Mouse (Mus musculus): ENCODE measurements at regions not wholly inside any gene's neighbourhood (a gene's known extent, or its start where the extent isn't known, plus 50 kb on each side); places are given as distances from the start of the nearest gene placed in this dataset.
A peak's percentile ranks its signal among the peaks of the same experiment; 100 is the strongest.

GRCm38 (mm10) chr11:40624126-40624778, 70.8 kb downstream of the Mat2b start:
- DNase-seq = no peak

- no peak for DNase-seq
Measured at GRCm38 (mm10) chr11:40620036-40620435, 75.0 kb downstream of the Mat2b start.

- DNase-seq = no peak
Measured at GRCm38 (mm10) chr11:40603008-40603407, 92.0 kb downstream of the Mat2b start.

GRCm38 (mm10) chr11:40601572-40601909, 93.5 kb downstream of the Mat2b start:
- DNase-seq = peak in 1 of 2 experiments; percentile 3

GRCm38 (mm10) chr11:40600773-40601571, 94.0 kb downstream of the Mat2b start:
- no peak for DNase-seq

- no peak for DNase-seq
Measured at GRCm38 (mm10) chr11:40599956-40600772, 94.8 kb downstream of the Mat2b start.

GRCm38 (mm10) chr11:40596347-40596746, 98.7 kb downstream of the Mat2b start:
- no peak for DNase-seq

GRCm38 (mm10) chr11:40592056-40592455, 102.9 kb downstream of the Mat2b start:
- DNase-seq = no peak

- no peak for DNase-seq
Measured at GRCm38 (mm10) chr11:40573758-40574139, 121.3 kb downstream of the Mat2b start.

GRCm38 (mm10) chr11:40572953-40573757, 121.8 kb downstream of the Mat2b start:
- DNase-seq = no peak

GRCm38 (mm10) chr11:40562866-40563265, 132.1 kb downstream of the Mat2b start:
- DNase-seq = no peak

GRCm38 (mm10) chr11:40561983-40562382, 133.0 kb downstream of the Mat2b start:
- DNase-seq = no peak

- no peak for DNase-seq
Measured at GRCm38 (mm10) chr11:40561400-40561799, 133.6 kb downstream of the Mat2b start.

- DNase-seq = no peak
Measured at GRCm38 (mm10) chr11:40558486-40558885, 136.5 kb downstream of the Mat2b start.

GRCm38 (mm10) chr11:40554867-40555794, 139.9 kb downstream of the Mat2b start:
- no peak for DNase-seq

GRCm38 (mm10) chr11:40552054-40552453, 142.9 kb downstream of the Mat2b start:
- DNase-seq = no peak

GRCm38 (mm10) chr11:40546596-40546995, 148.4 kb downstream of the Mat2b start:
- DNase-seq = no peak

- DNase-seq = no peak
Measured at GRCm38 (mm10) chr11:40545537-40545936, 149.5 kb downstream of the Mat2b start.

GRCm38 (mm10) chr11:40540229-40540628, 154.8 kb downstream of the Mat2b start:
- no peak for DNase-seq

- no peak for DNase-seq
Measured at GRCm38 (mm10) chr11:40539776-40540175, 155.2 kb downstream of the Mat2b start.

- no peak for DNase-seq
Measured at GRCm38 (mm10) chr11:40536236-40536765, 158.7 kb downstream of the Mat2b start.

All from spleen, adult 18-20 months (tissue).